Mouse (Mus musculus): ENCODE measurements at regions not wholly inside any gene's neighbourhood (a gene's known extent, or its start where the extent isn't known, plus 50 kb on each side); places are given as distances from the start of the nearest gene placed in this dataset.

DNA sequence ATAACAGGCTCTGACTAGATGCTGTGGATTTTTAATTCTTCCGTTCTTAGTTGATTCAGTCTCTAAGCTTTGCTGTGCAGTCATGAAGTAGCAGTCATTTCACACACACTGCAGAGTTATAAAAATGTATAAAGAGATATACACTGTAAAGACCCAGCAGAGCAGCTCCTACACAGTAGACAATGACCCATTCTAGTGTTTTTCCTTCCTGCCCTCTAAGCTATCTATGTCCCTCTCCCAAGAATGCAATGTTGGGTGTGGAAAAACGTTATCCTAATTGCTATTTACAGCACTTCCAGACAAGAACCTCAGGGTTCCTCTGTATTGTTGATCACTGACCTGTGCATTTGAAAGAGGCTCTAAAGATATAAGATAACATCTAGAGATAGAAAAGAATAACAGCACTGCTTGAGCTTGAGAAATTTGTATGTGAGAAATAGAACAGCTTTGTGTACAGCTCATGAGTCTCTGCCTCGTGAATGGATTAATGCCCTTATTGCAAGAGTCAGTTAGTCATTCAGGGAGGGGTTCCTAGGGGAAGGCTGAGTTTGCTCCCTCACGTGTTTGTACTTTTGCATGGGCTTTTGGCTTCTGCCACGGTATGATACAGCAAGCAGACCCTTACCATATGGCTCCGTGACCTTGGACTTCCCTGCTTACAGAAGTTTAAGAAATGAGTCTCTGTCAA lies 613.0 kb upstream of the A1bg start:
- no peaks in the 10 kb centered on the region for H3K27me3 ChIP-seq (ENCODE audit: control insufficient read depth, insufficient read depth, low read length, poor library complexity, severe bottlenecking)
- no peak for DNase-seq (ENCODE audit: low read depth, low spot score)
- H3K36me3 ChIP-seq (ENCODE audit: control insufficient read depth, insufficient read depth, low read length, poor library complexity, severe bottlenecking), result no peaks in the 10 kb centered on the region

GRCm38 (mm10) chr15:61535180-61535579 lies 612.4 kb upstream of the A1bg start:
- no peak for DNase-seq (ENCODE audit: low read depth, low spot score)
- no peaks in the 10 kb centered on the region for H3K27me3 ChIP-seq (ENCODE audit: control insufficient read depth, insufficient read depth, low read length, poor library complexity, severe bottlenecking)
- no peaks in the 10 kb centered on the region for H3K36me3 ChIP-seq (ENCODE audit: control insufficient read depth, insufficient read depth, low read length, poor library complexity, severe bottlenecking)

DNA sequence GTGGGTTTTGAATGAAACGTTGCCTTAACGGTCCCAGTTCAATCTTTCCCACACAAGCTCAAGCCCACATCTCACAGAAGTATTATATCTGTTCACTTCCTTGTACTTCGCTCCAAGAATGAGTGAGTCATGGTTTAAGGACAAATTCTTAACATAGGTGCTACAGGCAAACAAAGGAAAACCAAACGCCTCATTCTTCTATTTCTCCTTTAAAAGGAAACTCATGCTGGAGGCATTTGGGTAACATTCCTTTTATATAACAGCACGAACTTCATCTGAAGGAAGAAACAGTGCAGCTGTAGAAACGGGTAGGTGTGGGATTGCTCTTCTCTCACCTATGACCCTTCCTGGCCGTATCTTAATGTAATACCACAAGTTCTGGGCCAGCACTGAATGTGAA lies 610.0 kb upstream of the A1bg start:
- Histone ChIP-seq H3K36me3 (ENCODE audit: control insufficient read depth, insufficient read depth, low read length, poor library complexity, severe bottlenecking) (no peaks in the 10 kb centered on the region), H3K27me3 (ENCODE audit: control insufficient read depth, insufficient read depth, low read length, poor library complexity, severe bottlenecking) (no peaks in the 10 kb centered on the region)
- no peak for DNase-seq (ENCODE audit: low read depth, low spot score)

- no peaks in the 10 kb centered on the region for H3K27me3 ChIP-seq (ENCODE audit: control insufficient read depth, insufficient read depth, low read length, poor library complexity, severe bottlenecking)
- no peaks in the 10 kb centered on the region for H3K36me3 ChIP-seq (ENCODE audit: control insufficient read depth, insufficient read depth, low read length, poor library complexity, severe bottlenecking)
- no peak for DNase-seq (ENCODE audit: low read depth, low spot score)
Observed at GRCm38 (mm10) chr15:61532040-61532439, 609.2 kb upstream of the A1bg start.

- Histone ChIP-seq H3K36me3 (ENCODE audit: control insufficient read depth, insufficient read depth, low read length, poor library complexity, severe bottlenecking) (no peaks in the 10 kb centered on the region), H3K27me3 (ENCODE audit: control insufficient read depth, insufficient read depth, low read length, poor library complexity, severe bottlenecking) (no peaks in the 10 kb centered on the region)
- DNase-seq (ENCODE audit: low read depth, low spot score), result no peak
Observed at GRCm38 (mm10) chr15:61523036-61523435, 600.2 kb upstream of the A1bg start.

GRCm38 (mm10) chr15:61517265-61517664 lies 594.5 kb upstream of the A1bg start:
- Histone ChIP-seq H3K36me3 (ENCODE audit: control insufficient read depth, insufficient read depth, low read length, poor library complexity, severe bottlenecking) (no peaks in the 10 kb centered on the region), H3K27me3 (ENCODE audit: control insufficient read depth, insufficient read depth, low read length, poor library complexity, severe bottlenecking) (no peaks in the 10 kb centered on the region)
- no peak for DNase-seq (ENCODE audit: low read depth, low spot score)

DNA sequence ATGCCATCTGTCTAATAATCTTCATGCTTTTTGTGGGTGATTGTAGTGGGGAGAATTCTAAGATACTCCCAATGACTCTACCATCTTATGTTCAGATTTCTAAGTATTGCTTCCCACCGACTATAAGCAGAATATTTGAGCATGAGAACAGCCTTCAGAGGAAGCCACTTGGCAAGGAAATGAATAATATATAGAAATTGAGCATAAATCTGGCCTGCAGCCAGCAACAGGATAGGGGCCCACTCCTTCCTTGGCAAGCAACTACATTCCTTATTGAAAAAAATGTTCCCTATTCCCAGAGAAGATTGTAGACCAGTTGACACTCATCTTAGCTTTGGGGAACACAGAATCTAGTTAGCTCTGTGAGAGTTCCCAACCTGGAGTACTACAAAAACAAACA lies 591.5 kb upstream of the A1bg start:
- no peaks in the 10 kb centered on the region for H3K27me3 ChIP-seq (ENCODE audit: control insufficient read depth, insufficient read depth, low read length, poor library complexity, severe bottlenecking)
- H3K36me3 ChIP-seq (ENCODE audit: control insufficient read depth, insufficient read depth, low read length, poor library complexity, severe bottlenecking), result no peaks in the 10 kb centered on the region
- DNase-seq (ENCODE audit: low read depth, low spot score), result no peak

GRCm38 (mm10) chr15:61508806-61509205 lies 586.0 kb upstream of the A1bg start:
- H3K27me3 ChIP-seq (ENCODE audit: control insufficient read depth, insufficient read depth, low read length, poor library complexity, severe bottlenecking), result no peaks in the 10 kb centered on the region
- DNase-seq (ENCODE audit: low read depth, low spot score), result no peak
- H3K36me3 ChIP-seq (ENCODE audit: control insufficient read depth, insufficient read depth, low read length, poor library complexity, severe bottlenecking), result no peaks in the 10 kb centered on the region

- no peak for DNase-seq (ENCODE audit: low read depth, low spot score)
- Histone ChIP-seq H3K27me3 (ENCODE audit: control insufficient read depth, insufficient read depth, low read length, poor library complexity, severe bottlenecking) (peaks cover 2% of the 10 kb centered on the region; the same call in 1 of the 2 replicates), H3K36me3 (ENCODE audit: control insufficient read depth, insufficient read depth, low read length, poor library complexity, severe bottlenecking) (no peaks in the 10 kb centered on the region)
Observed at GRCm38 (mm10) chr15:61506361-61506897, 583.6 kb upstream of the A1bg start.

DNA sequence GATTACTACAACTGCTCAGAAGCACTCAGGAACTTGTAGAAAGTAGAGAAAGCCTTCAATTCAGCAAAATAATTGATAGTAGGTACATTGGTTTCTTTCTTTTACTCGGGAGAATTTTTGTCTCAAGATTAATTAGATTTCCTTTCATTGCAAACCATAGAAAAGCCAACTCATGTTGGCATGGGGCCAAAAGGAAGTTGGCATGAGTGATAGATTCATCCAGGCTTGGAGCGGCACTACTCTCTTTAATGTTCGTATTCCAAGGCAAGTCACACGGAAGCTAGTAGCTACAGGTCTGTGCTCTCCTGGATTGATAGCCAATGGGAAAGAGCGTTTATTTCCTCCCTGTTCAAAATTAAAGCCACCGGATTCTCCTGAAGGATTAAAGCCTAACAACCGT lies 580.6 kb upstream of the A1bg start:
- H3K27me3 ChIP-seq (ENCODE audit: control insufficient read depth, insufficient read depth, low read length, poor library complexity, severe bottlenecking), result peaks cover 2% of the 10 kb centered on the region; the same call in 1 of the 2 replicates
- no peaks in the 10 kb centered on the region for H3K36me3 ChIP-seq (ENCODE audit: control insufficient read depth, insufficient read depth, low read length, poor library complexity, severe bottlenecking)
- no peak for DNase-seq (ENCODE audit: low read depth, low spot score)

DNA sequence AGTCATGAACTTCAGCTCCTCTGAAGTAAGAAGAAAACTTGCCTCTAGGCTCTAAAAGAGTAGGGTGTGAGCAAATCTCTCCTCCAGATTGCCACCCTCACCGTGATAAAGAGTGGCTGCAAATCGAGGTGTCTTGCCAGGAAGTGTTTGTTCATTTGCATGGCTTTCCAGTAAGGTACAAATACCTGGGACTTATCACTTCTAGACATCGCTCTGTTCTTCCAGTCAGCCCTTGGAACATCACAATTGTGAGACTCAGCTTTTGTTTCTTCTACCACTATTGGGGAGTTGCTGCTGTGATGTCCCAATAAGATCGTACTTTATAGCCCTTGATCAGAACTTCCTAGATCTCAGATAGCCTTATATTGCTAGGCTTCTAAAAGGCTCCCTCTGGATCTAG lies 566.9 kb upstream of the A1bg start:
- no peaks in the 10 kb centered on the region for H3K36me3 ChIP-seq (ENCODE audit: control insufficient read depth, insufficient read depth, low read length, poor library complexity, severe bottlenecking)
- no peak for DNase-seq (ENCODE audit: low read depth, low spot score)
- no peaks in the 10 kb centered on the region for H3K27me3 ChIP-seq (ENCODE audit: control insufficient read depth, insufficient read depth, low read length, poor library complexity, severe bottlenecking)

DNA sequence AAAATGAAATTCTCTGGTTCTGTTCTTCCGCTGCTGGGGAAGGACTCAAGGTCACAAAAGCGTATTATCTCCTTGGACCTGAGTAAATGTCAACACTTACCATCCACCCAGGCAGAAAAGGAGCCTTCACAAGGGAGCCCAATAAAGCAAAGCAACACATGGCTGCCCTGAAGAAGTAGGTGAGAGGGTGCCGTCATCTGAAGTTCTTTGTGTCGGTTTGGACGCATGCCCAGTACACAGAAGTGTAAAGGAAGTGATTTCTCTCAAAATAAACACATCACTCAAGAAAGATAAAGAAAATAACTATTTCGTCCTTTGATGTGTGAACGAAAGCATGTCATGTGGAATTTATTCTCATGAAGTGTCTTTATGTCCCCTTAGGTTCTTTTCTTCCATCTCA lies 559.0 kb upstream of the A1bg start:
- no peak for DNase-seq (ENCODE audit: low read depth, low spot score)

GRCm38 (mm10) chr15:61473900-61474299 lies 551.1 kb upstream of the A1bg start:
- DNase-seq (ENCODE audit: low read depth, low spot score), result no peak
- no peaks in the 10 kb centered on the region for H3K36me3 ChIP-seq (ENCODE audit: control insufficient read depth, insufficient read depth, low read length, poor library complexity, severe bottlenecking)
- H3K27me3 ChIP-seq (ENCODE audit: control insufficient read depth, insufficient read depth, low read length, poor library complexity, severe bottlenecking), result no peaks in the 10 kb centered on the region

More for the DNA sequence above, 559.0 kb upstream of the A1bg start:
- no peaks in the 10 kb centered on the region for H3K36me3 ChIP-seq (ENCODE audit: control insufficient read depth, insufficient read depth, low read length, poor library complexity, severe bottlenecking)
- H3K27me3 ChIP-seq (ENCODE audit: control insufficient read depth, insufficient read depth, low read length, poor library complexity, severe bottlenecking), result no peaks in the 10 kb centered on the region

DNA sequence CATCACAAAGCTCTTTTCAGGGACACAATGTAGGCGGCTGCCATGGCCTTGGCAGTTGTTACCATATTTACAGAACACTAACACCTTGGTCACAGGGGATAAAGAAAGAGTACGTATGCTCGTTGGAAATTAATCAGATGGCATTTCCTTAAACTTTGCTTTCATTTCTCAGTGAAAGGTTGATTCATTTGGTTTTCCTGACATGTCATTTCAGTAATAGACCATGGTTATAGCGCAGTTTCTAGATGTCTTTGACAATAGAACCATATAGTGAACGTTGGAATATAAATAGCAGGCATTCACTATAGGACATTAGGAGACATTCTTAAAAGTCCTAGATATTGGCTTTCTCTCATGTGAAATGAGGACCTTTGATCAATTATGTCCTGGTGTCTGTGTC lies 532.2 kb upstream of the A1bg start:
- Histone ChIP-seq H3K36me3 (ENCODE audit: control insufficient read depth, insufficient read depth, low read length, poor library complexity, severe bottlenecking) (no peaks in the 10 kb centered on the region), H3K27me3 (ENCODE audit: control insufficient read depth, insufficient read depth, low read length, poor library complexity, severe bottlenecking) (no peaks in the 10 kb centered on the region)
- DNase-seq (ENCODE audit: low read depth, low spot score), result no peak

- Histone ChIP-seq H3K36me3 (ENCODE audit: control insufficient read depth, insufficient read depth, low read length, poor library complexity, severe bottlenecking) (no peaks in the 10 kb centered on the region), H3K27me3 (ENCODE audit: control insufficient read depth, insufficient read depth, low read length, poor library complexity, severe bottlenecking) (no peaks in the 10 kb centered on the region)
- DNase-seq (ENCODE audit: low read depth, low spot score), result no peak
Observed at GRCm38 (mm10) chr15:61454350-61454671, 531.5 kb upstream of the A1bg start.

Data from splenic B cell, adult 2 months (primary cell).